Mouse (Mus musculus) olfactory bulb, adult 2 months (tissue): ENCODE data around the gene Npvf. TPM values are rescaled to one million over a fixed set of nuclear protein-coding genes. Genes with fewer than 3 reads are reported as not detected.
"Not testable (repeated sequence)": the region's sequence is repeated elsewhere in the genome, so short reads cannot be mapped to it uniquely, and the experiment has no call there.

ENCODE experiments used
- H3K27ac ChIP-seq: fragments of 200-500 bp; 2 replicates; pipeline ENCODE4 v1.5.1; 2012; ENCODE audit warnings: low read depth, low read length; ENCODE audit not compliant: insufficient read depth
- H3K4me1 ChIP-seq: fragments of 200-500 bp; 2 replicates; pipeline ENCODE4 v1.6.1; 2012; ENCODE audit warnings: low read length; ENCODE audit not compliant: control insufficient read depth, insufficient read depth
- H3K4me3 ChIP-seq: fragments of 200-500 bp; 2 replicates; pipeline ENCODE4 v1.5.1; 2012; ENCODE audit warnings: mild to moderate bottlenecking, low read depth, low read length, moderate library complexity; ENCODE audit not compliant: insufficient read depth
- CTCF ChIP-seq: fragments of 200-500 bp; IDR thresholded peaks from 2 replicates; pipeline ENCODE4 v1.5.1; 2012; ENCODE audit warnings: low read depth, mild to moderate bottlenecking, low read length, moderate library complexity; ENCODE audit not compliant: insufficient read depth
- POLR2A ChIP-seq: fragments of 200-500 bp; IDR thresholded peaks from 2 replicates; pipeline ENCODE4 v1.6.1; 2012; ENCODE audit warnings: mild to moderate bottlenecking, low read depth, low read length, moderate library complexity; ENCODE audit not compliant: insufficient read depth
- WGBS: fragments of 180-500 bp; shearing (Covaris S2); methylation state at CpG from one replicate; pipeline ENCODE4 v1.1.7; 2018; 5-methylcytosine and 5-hydroxymethylcytosine counted together
- polyA plus RNA-seq: library from polyadenylated mRNA; stranded (reverse); fragments of >200 nt; gene quantifications from 2 replicates; pipeline ENCODE4 v1.2.4, GENCODE M21; 2012; ENCODE audit warnings: low replicate concordance; ENCODE audit not compliant: missing spikeins, insufficient read depth, insufficient read length

Npvf gene
- polyA plus RNA-seq, 1 experiment, result not detected

GRCm38 (mm10) chr6:50646659-50647058 is 7.6 kb downstream of the Npvf start:
- no peak for TF ChIP-seq CTCF
- no peak for TF ChIP-seq POLR2A
- H3K4me3 ChIP-seq, result no peak overlapping the region
- 51% methylated on average over 3 of the region's 3 CpGs for WGBS
- peaks cover 3% of the 10 kb centered on the region; the same call in 1 of the 2 replicates for H3K4me1 ChIP-seq
- H3K27ac ChIP-seq, result no peak overlapping the region

- Histone ChIP-seq H3K27ac (no peak overlapping the region), H3K4me1 (peaks cover 3% of the 10 kb centered on the region; the same call in 1 of the 2 replicates), H3K4me3 (no peak overlapping the region)
- TF ChIP-seq CTCF (no peak), POLR2A (no peak)
- WGBS, result 54% methylated on average over 3 of the region's 3 CpGs
Observed at GRCm38 (mm10) chr6:50644701-50645100, 9.5 kb downstream of the Npvf start.

GRCm38 (mm10) chr6:50641898-50642297 is 12.3 kb downstream of the Npvf start:
- 90% methylated on average over 5 of the region's 5 CpGs for WGBS
- H3K27ac ChIP-seq, result no peak overlapping the region
- peaks cover 5% of the 10 kb centered on the region; the same call in 1 of the 2 replicates for H3K4me1 ChIP-seq
- TF ChIP-seq CTCF, result no peak
- no peak for TF ChIP-seq POLR2A
- no peak overlapping the region for H3K4me3 ChIP-seq

- WGBS, result 78% methylated on average over 4 of the region's 4 CpGs
- no peak overlapping the region for H3K27ac ChIP-seq
- TF ChIP-seq CTCF (no peak), POLR2A (no peak)
Observed at GRCm38 (mm10) chr6:50640377-50640776, 13.9 kb downstream of the Npvf start.

GRCm38 (mm10) chr6:50639656-50640055 is 14.6 kb downstream of the Npvf start:
- no peak for TF ChIP-seq POLR2A
- TF ChIP-seq CTCF, result no peak
- H3K4me3 ChIP-seq, result no peak overlapping the region
- 72% methylated on average over 2 of the region's 2 CpGs for WGBS
- H3K27ac ChIP-seq, result no peak overlapping the region
- peaks cover 5% of the 10 kb centered on the region; the same call in 1 of the 2 replicates for H3K4me1 ChIP-seq

More at GRCm38 (mm10) chr6:50640377-50640776, 13.9 kb downstream of the Npvf start:
- Histone ChIP-seq H3K4me3 (no peak overlapping the region), H3K4me1 (peaks cover 5% of the 10 kb centered on the region; the same call in 1 of the 2 replicates)

GRCm38 (mm10) chr6:50626170-50626569 is 28.1 kb downstream of the Npvf start:
- not testable (repeated sequence) for H3K27ac ChIP-seq, H3K4me3 ChIP-seq, H3K4me1 ChIP-seq
- 63% methylated on average over 2 of the region's 2 CpGs for WGBS

GRCm38 (mm10) chr6:50618273-50618672 is 36.0 kb downstream of the Npvf start:
- not testable (repeated sequence) for H3K27ac ChIP-seq, H3K4me3 ChIP-seq, H3K4me1 ChIP-seq
- 90% methylated on average over 1 of the region's 1 CpGs for WGBS

GRCm38 (mm10) chr6:50601620-50602019 is 52.6 kb downstream of the Npvf start:
- TF ChIP-seq POLR2A (no peak), CTCF (peak; percentile 38; the same call in 1 of the 2 replicates)
- H3K4me1 ChIP-seq, result no peaks in the 10 kb centered on the region
- 42% methylated on average over 4 of the region's 4 CpGs for WGBS
- H3K27ac ChIP-seq, result no peak overlapping the region
- no peak overlapping the region for H3K4me3 ChIP-seq

Other genes starting within 250 kb of the Npvf start
- gene Osbpl3, start 198.2 kb downstream of the Npvf start, polyA plus RNA-seq, result not detected in 2 replicates
- not detected in 2 replicates for gene Cycs, start 87.9 kb downstream of the Npvf start, polyA plus RNA-seq
- gene 4921507P07Rik, start 57.8 kb downstream of the Npvf start, polyA plus RNA-seq, result not detected in 2 replicates